ENCODE assay signal across 8 mouse cellular contexts in genomic region chr10:128194024-128194550, GRCm38 (mm10). TPM values are rescaled to one million over a fixed set of nuclear protein-coding genes. Genes with fewer than 3 reads are reported as not detected.
DNase-seq lines count a peak whose midpoint lies in the region; ATAC-seq lines count a peak whose summit lies in the region.

Gene Gls2, plus strand, starts transcription at chr10:128194457.

- peak; percentile 85 for ATAC-seq in inflammation-experienced regulatory T-cells, adult 6 months
- ATAC-seq in megakaryocyte-erythroid progenitor cell, adult 5-6 weeks (replicated peaks; ENCODE audit: low FRiP score, low TSS enrichment, poor library complexity, severe bottlenecking), result peak; percentile 98

- intact Hi-C loops in gastrocnemius, postnatal 14 days (cut with DNase I; ENCODE audit: low total_unique reads), result no loop called here
- intact Hi-C loops in left cerebral cortex, postnatal 10 days (cut with DNase I), result loop anchor here (10.0 kb wide), 1 partner anchor 249 kb away; no protein-coding TSS in a partner anchor

- DNase-seq in adipocyte (ENCODE audit: low spot score), result peak; percentile 89
- peak; percentile 98 for DNase-seq in embryo, embryonic 10 days (ENCODE audit: low spot score)
- DNase-seq in gastrocnemius, postnatal 14 days, result peak; percentile 97
- peak; percentile 96 to 99 for DNase-seq in left cerebral cortex, postnatal 10 days (ENCODE audit: extremely low spot score in 1 of 2, low spot score in 2 of 2)
- peak; percentile 97 for DNase-seq in right cerebral cortex, postnatal 25 days
- peak; percentile 92 to 97 for DNase-seq in urinary bladder, postnatal 4 days (ENCODE audit: low spot score in 2 of 2)

RNA-seq across cellular contexts. Expression of gene Gls2, which starts in this region (rescaled TPM):
- total RNA-seq in gastrocnemius, postnatal 14 days (2021), result 1 to 10 TPM in 1 of 2 experiments, under 1 TPM in 1; 0.88 to 1.1 TPM
- under 1 TPM in 2 of 3 experiments, not detected in 1; 0.28 to 0.58 TPM for polyA plus RNA-seq in inflammation-experienced regulatory T-cells, adult 6 months (2017; shearing (Covaris generic))
- total RNA-seq in left cerebral cortex, postnatal 10 days (2021), result 10 to 100 TPM; 17.8 to 18.7 TPM
- total RNA-seq in megakaryocyte-erythroid progenitor cell, adult 5-6 weeks (2014; fragmentation: Nextera tagmentation), result 8.8 and 15.0 TPM in 2 replicates
- 9.1 and 16.7 TPM in 2 replicates for total RNA-seq in megakaryocyte-erythroid progenitor cell, adult 5-6 weeks (2017)

Comparison
In these comparisons a context has a peak if more than half of its experiments do, and no peak if none do; other contexts are left out.
1. Peak in every context shown above with its lines: DNase-seq and ATAC-seq.
2. RNA of gene Gls2 (total RNA-seq): 17.8 to 18.7 TPM in left cerebral cortex, postnatal 10 days and 8.8 to 16.7 TPM in megakaryocyte-erythroid progenitor cell, adult 5-6 weeks; 0.88 to 1.1 TPM in gastrocnemius, postnatal 14 days; every median in the first group is over 4 times any median in the second.
3. Peak in ATAC-seq in inflammation-experienced regulatory T-cells, adult 6 months; RNA of the gene not detected or under 1 TPM.